Mouse (Mus musculus): ENCODE data around the gene Scmh1. TPM values are rescaled to one million over a fixed set of nuclear protein-coding genes. Genes with fewer than 3 reads are reported as not detected.
A peak's percentile ranks its signal among the peaks of the same experiment; 100 is the strongest.

Gene Scmh1
- 36.8 and 46.9 TPM in 2 replicates for polyA plus RNA-seq (2016; fragmentation: Nextera tagmentation; extraction: Ambion mirVana)

DNA sequence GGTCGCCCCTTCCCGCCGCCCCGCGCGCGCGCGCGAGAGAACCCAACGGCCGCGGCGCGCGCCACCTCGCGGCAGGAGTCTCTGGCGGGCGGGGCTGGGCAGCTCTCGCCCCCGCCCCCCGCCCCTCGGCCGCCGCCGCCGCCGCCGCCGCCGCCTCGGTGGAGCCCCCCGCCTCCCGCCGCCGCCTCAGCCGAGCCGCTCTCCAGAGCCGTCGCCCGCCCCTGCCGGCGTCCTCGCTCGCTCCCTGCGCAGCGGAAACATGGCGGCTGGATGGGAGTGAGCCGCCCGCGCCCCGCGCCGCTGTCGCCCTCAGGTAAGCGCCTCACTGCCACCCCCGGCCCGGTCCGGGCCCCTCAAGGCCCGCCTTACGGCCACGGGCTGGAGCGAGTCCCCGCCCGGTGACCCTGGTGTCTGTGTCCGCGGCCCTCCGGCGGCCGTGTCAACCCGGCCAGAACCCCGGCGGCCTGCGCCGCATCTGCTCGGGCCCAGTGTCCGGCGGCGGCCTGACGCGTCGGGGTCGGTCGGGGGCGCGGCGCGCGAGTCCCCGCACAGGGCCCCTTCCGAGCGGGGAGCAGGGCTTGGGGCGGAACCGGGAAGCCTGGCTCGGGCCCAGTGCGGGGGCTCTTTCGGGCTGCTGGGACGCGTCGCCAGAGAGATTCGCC is at the start of gene Scmh1:
Scmh1 (plus strand) TSS at position 138 of the 662 bp plus-strand sequence.
- Histone ChIP-seq H3K4me3 (peak within 1 kb of the TSS; percentile 93), H3K9me3 (replicated peaks) (no peaks in the 10 kb centered on the region), H3K27ac (replicated peaks) (peak within 1 kb of the TSS; percentile 98), H3K27me3 (ENCODE audit: low read depth, poor library complexity, severe bottlenecking) (peaks cover 15% of the 10 kb centered on the region), H3K36me3 (no peaks in the 10 kb centered on the region), H3K4me1 (peaks cover 25% of the 10 kb centered on the region)
- WGBS, result under 1% methylated on average over 76 of the region's 102 CpGs
- peak; percentile 81 for DNase-seq (ENCODE audit: low spot score)

DNA sequence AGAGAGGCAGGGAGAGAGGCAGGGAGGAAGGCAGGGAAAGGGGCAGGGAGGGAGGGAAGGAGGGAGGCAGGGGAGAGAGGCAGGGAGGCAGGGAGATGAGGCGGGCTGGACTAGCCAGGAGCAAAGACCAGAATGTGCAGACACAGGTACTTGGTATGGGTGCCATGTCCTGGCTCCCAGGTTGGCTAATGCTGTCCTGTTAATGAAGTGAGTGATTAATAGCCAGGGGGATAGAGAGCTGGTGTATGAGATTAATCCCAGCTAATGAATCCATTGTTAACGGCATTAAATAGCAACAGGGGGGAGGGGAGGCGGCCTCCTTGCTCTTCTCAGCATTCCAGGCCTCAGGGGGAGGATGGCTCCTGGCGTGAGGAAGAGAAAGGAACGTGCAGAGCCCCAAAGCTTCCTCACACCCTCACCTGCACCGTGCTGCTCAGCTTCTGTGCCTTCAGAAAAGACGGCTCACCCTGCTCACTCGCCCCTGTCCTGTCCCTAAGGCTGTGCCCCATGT is 45.0 kb upstream of the Scmh1 start:
- Histone ChIP-seq H3K4me1 (peaks cover 21% of the 10 kb centered on the region), H3K9me3 (replicated peaks) (no peaks in the 10 kb centered on the region), H3K27me3 (ENCODE audit: low read depth, poor library complexity, severe bottlenecking) (peaks cover 27% of the 10 kb centered on the region), H3K36me3 (no peaks in the 10 kb centered on the region), H3K27ac (replicated peaks) (peak overlapping the region; percentile 52; the same call in 1 of the 2 replicates), H3K4me3 (no peak overlapping the region)
- WGBS, result 4% methylated on average over 8 of the region's 8 CpGs
- DNase-seq (ENCODE audit: low spot score), result no peak

DNA sequence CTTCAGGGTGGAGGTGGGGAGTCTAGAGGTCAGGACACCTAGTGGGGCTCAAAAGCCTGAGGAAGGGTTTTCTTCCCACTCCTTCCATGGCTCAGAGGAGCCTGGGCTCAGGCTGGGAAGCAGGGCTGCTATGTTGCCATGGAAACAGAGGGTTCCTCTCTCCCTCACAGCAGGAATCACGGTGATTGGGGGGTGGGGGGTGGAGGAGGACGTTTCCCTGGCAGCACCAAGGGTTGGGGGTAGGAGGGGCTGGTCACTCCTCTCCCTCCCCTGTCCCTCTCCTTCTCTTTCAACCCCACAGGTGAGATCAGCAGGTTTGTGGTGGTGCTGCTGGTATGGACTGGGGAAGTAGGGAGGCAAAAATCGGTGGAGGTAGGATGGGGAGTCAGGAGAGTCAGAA is 40.4 kb upstream of the Scmh1 start:
- H3K9me3 ChIP-seq (replicated peaks), result no peaks in the 10 kb centered on the region
- H3K4me1 ChIP-seq, result peaks cover 43% of the 10 kb centered on the region
- H3K27ac ChIP-seq (replicated peaks), result 0 out of 2 replicates have a peak overlapping the region, but pooled peaks have one; percentile 38
- WGBS, result 3% methylated on average over 3 of the region's 3 CpGs
- DNase-seq (ENCODE audit: low spot score), result peak; percentile 46
- H3K4me3 ChIP-seq, result no peak overlapping the region
- H3K36me3 ChIP-seq, result no peaks in the 10 kb centered on the region
- H3K27me3 ChIP-seq (ENCODE audit: low read depth, poor library complexity, severe bottlenecking), result peaks cover 38% of the 10 kb centered on the region

DNA sequence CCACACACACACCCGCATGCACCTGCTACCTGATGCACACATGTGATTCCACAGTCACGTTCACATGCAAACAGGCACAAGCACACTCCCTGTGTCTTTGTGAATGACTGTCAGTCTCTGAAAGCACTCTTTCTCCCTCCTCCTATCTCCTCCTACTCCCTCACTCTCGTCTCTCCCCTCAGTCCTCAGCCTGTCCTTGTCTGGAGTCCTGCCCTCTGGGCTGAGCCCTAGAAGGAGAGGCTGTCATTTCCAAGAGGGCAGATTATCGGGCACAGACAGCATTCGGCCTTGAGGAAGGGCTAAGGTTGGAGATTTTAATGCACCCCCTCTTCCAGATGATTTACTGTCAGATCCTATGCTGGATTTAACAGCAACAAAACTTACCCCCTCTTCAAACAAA is 39.6 kb upstream of the Scmh1 start:
- no peak for DNase-seq (ENCODE audit: low spot score)
- Histone ChIP-seq H3K27me3 (ENCODE audit: low read depth, poor library complexity, severe bottlenecking) (peaks cover 35% of the 10 kb centered on the region), H3K27ac (replicated peaks) (no peak overlapping the region), H3K9me3 (replicated peaks) (no peaks in the 10 kb centered on the region), H3K4me3 (no peak overlapping the region), H3K36me3 (no peaks in the 10 kb centered on the region), H3K4me1 (peaks cover 44% of the 10 kb centered on the region)
- 27% methylated on average over 5 of the region's 5 CpGs for WGBS

DNA sequence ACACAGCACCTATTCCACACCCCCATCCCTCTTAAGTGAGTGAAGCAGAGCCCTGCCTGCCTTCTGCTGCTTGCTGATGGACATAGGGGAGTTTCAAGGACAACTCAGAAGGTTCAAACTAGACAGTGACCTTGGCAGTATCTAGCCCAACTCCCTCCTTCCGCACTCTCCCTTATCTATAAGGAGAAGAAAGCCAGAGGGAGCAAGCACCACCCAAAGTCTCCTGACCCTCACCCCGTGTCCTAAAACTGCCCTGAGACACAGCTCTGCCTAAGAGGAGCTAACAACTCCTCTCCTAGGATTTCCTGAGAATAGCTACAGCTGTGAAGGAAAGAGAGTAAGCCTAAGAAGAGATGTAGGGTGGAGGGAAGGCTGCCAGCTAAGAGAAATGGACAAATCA is 37.0 kb upstream of the Scmh1 start:
- H3K4me1 ChIP-seq, result peaks cover 53% of the 10 kb centered on the region
- H3K9me3 ChIP-seq (replicated peaks), result no peaks in the 10 kb centered on the region
- WGBS, result 76% methylated on average over 2 of the region's 2 CpGs
- H3K4me3 ChIP-seq, result no peak overlapping the region
- H3K27me3 ChIP-seq (ENCODE audit: low read depth, poor library complexity, severe bottlenecking), result peaks cover 44% of the 10 kb centered on the region
- no peaks in the 10 kb centered on the region for H3K36me3 ChIP-seq
- H3K27ac ChIP-seq (replicated peaks), result no peak overlapping the region
- no peak for DNase-seq (ENCODE audit: low spot score)

DNA sequence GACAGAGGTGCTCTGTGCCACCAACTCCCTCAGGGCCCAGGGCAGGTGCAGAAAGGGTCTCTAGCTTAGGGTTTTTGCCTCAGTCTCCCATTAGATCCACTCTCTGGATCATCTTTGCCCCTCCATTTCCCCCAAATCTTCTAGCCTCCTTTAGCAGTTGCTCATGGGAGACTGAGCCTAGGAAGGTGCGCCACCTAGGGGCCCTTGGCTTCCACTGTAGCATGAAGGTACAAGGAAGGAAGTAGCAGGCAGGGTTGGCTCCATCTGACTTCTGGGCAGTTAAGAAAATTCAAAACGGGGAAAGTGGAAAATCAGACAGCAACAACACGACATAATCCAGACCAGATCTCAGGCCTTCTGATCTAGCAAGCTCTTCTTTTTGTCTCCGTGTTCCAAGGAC is 36.4 kb upstream of the Scmh1 start:
- peak; percentile 63 for DNase-seq (ENCODE audit: low spot score)
- Histone ChIP-seq H3K9me3 (replicated peaks) (no peaks in the 10 kb centered on the region), H3K36me3 (no peaks in the 10 kb centered on the region), H3K27me3 (ENCODE audit: low read depth, poor library complexity, severe bottlenecking) (peaks cover 50% of the 10 kb centered on the region), H3K4me3 (no peak overlapping the region), H3K4me1 (peaks cover 59% of the 10 kb centered on the region), H3K27ac (replicated peaks) (no peak overlapping the region)
- 6% methylated on average over 4 of the region's 4 CpGs for WGBS

DNA sequence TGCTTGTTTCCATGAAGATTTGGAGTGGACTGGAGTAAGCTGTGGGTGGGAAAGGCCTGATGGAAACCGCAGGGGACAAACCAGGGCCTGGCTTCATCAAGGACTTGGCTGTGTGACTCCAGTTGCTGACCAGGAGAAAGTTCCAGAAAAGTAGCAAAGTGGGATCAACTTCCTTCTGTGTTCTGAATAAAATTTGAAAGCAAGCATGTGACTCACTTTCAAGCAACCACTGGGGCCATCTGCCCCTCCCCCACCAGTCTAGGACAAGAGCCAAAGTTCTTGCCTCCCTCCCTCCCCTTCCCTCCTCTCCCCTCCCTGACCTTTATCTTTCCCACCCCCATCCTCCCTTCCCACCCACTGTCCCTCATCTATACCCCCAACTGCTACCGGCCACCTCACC is 35.9 kb upstream of the Scmh1 start:
- H3K4me1 ChIP-seq, result peaks cover 60% of the 10 kb centered on the region
- 35% methylated on average over 2 of the region's 2 CpGs for WGBS
- H3K9me3 ChIP-seq (replicated peaks), result no peaks in the 10 kb centered on the region
- no peak overlapping the region for H3K4me3 ChIP-seq
- peak overlapping the region; percentile 70 for H3K27ac ChIP-seq (replicated peaks)
- H3K36me3 ChIP-seq, result no peaks in the 10 kb centered on the region
- no peak for DNase-seq (ENCODE audit: low spot score)
- peaks cover 50% of the 10 kb centered on the region for H3K27me3 ChIP-seq (ENCODE audit: low read depth, poor library complexity, severe bottlenecking)

DNA sequence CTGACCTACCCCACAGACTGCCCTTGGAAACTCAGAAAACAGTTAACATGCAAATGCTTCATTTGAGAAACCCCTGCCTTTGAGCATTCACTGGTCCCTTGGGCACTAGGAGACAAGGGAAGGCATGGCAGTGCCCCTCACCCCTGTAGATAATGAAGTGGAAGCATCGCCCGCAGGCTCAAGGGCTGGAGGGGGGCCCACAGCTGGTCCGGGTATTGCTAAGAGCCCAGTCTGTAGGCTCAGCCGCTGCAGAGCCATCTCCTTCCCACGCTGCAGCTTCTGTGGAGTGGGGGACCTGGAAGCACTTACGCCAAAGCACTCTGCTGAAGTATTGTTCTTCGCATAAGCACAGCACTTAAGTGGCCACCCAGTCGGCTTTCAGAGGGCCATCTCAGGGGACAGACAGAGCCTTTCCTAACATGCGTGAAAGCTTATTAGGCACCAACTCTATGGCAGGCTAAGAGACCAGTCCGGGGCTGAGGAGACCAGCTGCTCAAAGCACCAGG is 35.2 kb upstream of the Scmh1 start:
- Histone ChIP-seq H3K9me3 (replicated peaks) (no peaks in the 10 kb centered on the region), H3K4me3 (peak overlapping the region; percentile 23; the same call in 1 of the 2 replicates), H3K4me1 (peaks cover 55% of the 10 kb centered on the region), H3K36me3 (no peaks in the 10 kb centered on the region), H3K27me3 (ENCODE audit: low read depth, poor library complexity, severe bottlenecking) (peaks cover 50% of the 10 kb centered on the region), H3K27ac (replicated peaks) (peak overlapping the region; percentile 70)
- peak; percentile 47 for DNase-seq (ENCODE audit: low spot score)
- 14% methylated on average over 10 of the region's 10 CpGs for WGBS

DNA sequence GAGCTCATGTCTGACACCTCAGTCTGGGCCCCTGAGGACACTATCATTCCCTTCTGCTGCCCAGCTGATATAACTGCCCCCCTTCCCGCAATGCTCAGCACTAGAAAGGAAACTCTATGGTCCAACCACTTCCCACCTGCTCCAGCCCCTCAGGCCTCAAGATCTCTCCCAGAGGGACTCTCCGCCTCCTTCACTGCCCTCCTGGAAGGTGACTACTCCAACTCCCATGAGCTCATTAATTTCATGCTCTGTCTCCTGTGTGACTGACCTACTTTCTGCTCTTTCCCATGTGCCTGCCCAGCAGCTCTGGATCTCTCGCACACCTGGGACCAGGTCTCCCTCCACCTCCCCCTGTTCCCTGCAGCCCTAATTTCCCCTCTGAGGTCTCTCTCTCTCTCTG is 32.2 kb upstream of the Scmh1 start:
- peaks cover 54% of the 10 kb centered on the region for H3K4me1 ChIP-seq
- no peak overlapping the region for H3K4me3 ChIP-seq
- no peaks in the 10 kb centered on the region for H3K9me3 ChIP-seq (replicated peaks)
- WGBS, result 71% methylated on average over 3 of the region's 3 CpGs
- H3K27me3 ChIP-seq (ENCODE audit: low read depth, poor library complexity, severe bottlenecking), result peaks cover 52% of the 10 kb centered on the region
- no peak overlapping the region for H3K27ac ChIP-seq (replicated peaks)
- no peak for DNase-seq (ENCODE audit: low spot score)
- H3K36me3 ChIP-seq, result no peaks in the 10 kb centered on the region

DNA sequence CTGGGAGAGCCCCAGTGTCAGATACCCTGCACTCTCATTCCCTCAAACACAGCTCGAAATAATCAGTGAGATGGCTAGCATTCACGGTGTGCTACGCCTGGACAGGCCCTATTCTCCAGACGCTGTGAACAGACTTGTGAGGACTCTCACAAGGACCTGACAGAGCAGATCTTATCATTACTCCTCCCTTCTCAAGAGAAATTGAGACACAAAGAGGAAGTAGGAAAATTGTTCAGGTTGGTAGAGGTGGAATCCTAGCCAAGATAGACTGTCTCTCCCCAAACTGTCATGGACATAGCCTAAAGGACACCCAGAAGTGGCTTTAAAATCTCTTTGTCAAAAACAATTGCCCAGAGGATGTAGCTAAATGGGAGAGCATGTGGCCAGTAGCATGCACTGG is 31.3 kb upstream of the Scmh1 start:
- Histone ChIP-seq H3K27ac (replicated peaks) (0 out of 2 replicates have a peak overlapping the region, but pooled peaks have one; percentile 52), H3K27me3 (ENCODE audit: low read depth, poor library complexity, severe bottlenecking) (peaks cover 53% of the 10 kb centered on the region), H3K4me3 (no peak overlapping the region), H3K36me3 (no peaks in the 10 kb centered on the region), H3K4me1 (peaks cover 47% of the 10 kb centered on the region), H3K9me3 (replicated peaks) (no peaks in the 10 kb centered on the region)
- no peak for DNase-seq (ENCODE audit: low spot score)
- WGBS, result 41% methylated on average over 4 of the region's 4 CpGs

DNA sequence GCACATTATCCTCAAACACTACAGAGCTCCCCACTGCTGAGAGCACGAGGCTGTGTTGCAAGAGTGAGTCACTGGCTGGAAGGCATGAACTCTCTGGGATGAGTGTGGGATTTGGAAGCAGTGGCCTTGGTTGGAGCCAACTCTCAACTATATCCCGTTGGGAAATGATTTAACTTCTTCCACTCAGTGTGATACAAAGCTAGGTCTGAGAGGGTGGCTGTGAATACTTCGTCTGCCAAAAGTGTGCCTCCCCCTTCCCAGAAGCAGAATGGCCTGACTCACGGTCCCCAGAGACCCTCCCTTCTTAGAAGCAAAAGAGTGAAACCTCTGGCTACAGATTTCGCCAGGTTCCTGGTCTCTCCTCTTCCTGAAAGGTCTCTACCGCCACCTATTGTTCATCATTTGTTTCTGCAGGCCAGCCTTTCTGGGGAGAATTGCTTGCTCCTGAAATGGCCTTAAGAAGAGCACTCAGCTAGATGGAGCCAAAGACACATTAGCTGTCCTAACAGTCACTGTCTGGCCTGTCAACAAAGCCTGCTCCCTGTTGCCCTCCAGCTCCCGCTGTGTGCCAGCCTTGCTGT is 24.2 kb upstream of the Scmh1 start:
- peak; percentile 66 for DNase-seq (ENCODE audit: low spot score)
- WGBS, result 13% methylated on average over 7 of the region's 7 CpGs
- H3K4me3 ChIP-seq, result no peak overlapping the region

DNA sequence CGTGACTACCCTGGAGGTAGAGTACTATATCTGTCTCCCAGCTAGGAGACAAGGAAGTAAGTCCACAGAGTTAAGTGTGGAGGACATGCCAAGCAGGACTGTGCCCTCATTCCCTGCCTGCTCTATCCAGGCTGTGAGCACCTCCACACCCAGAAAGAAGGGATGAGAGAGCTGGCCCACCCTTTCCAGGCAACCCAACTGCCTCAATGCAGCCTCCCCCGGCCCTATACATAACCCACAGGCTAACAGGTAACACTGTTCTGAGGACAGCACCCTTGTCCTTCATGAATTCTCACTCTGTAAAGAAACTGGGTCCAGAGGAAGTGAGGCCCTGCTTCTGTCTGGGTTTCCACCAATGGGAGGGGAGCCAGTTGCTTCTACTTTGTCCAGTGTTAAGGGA is 19.6 kb upstream of the Scmh1 start:
- Histone ChIP-seq H3K27me3 (ENCODE audit: low read depth, poor library complexity, severe bottlenecking) (peaks cover 61% of the 10 kb centered on the region), H3K4me1 (peaks cover 27% of the 10 kb centered on the region), H3K9me3 (replicated peaks) (no peaks in the 10 kb centered on the region), H3K4me3 (no peak overlapping the region), H3K27ac (replicated peaks) (no peak overlapping the region), H3K36me3 (no peaks in the 10 kb centered on the region)
- WGBS, result 86% methylated on average over 2 of the region's 2 CpGs
- no peak for DNase-seq (ENCODE audit: low spot score)

More for the DNA sequence above, 24.2 kb upstream of the Scmh1 start:
- Histone ChIP-seq H3K4me1 (peaks cover 17% of the 10 kb centered on the region), H3K27ac (replicated peaks) (no peak overlapping the region), H3K9me3 (replicated peaks) (no peaks in the 10 kb centered on the region), H3K36me3 (no peaks in the 10 kb centered on the region), H3K27me3 (ENCODE audit: low read depth, poor library complexity, severe bottlenecking) (peaks cover 59% of the 10 kb centered on the region)

DNA sequence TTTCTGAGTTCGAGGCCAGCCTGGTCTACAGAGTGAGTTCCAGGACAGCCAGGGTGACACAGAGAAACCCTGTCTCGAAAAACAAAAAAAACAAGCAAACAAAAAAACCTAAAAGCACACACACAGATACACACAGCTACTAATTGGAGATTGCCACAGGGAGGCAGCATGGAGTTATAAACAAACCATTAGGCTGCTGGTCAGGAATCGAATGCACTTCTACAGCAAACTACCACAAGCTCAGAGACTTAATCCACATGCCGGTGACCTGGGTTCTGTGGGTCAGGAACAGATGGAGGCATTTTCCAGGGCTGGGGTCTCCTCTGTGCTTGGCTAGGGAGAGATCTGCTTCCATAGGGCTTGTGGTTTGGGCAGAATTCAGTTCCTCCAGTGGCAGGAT is 17.6 kb upstream of the Scmh1 start:
- Histone ChIP-seq H3K9me3 (replicated peaks) (no peaks in the 10 kb centered on the region), H3K27ac (replicated peaks) (no peak overlapping the region), H3K4me3 (no peak overlapping the region), H3K4me1 (peaks cover 15% of the 10 kb centered on the region), H3K36me3 (no peaks in the 10 kb centered on the region), H3K27me3 (ENCODE audit: low read depth, poor library complexity, severe bottlenecking) (peaks cover 74% of the 10 kb centered on the region)
- WGBS, result 54% methylated on average over 4 of the region's 4 CpGs
- DNase-seq (ENCODE audit: low spot score), result no peak
